Mouse (Mus musculus): ENCODE measurements around the gene Rack1. TPM values are rescaled to one million over a fixed set of nuclear protein-coding genes. Genes with fewer than 3 reads are reported as not detected.

Gene Rack1
- 1,103 and 1,120 TPM in 2 replicates for polyA plus RNA-seq (2012; rRNA removed)

DNA sequence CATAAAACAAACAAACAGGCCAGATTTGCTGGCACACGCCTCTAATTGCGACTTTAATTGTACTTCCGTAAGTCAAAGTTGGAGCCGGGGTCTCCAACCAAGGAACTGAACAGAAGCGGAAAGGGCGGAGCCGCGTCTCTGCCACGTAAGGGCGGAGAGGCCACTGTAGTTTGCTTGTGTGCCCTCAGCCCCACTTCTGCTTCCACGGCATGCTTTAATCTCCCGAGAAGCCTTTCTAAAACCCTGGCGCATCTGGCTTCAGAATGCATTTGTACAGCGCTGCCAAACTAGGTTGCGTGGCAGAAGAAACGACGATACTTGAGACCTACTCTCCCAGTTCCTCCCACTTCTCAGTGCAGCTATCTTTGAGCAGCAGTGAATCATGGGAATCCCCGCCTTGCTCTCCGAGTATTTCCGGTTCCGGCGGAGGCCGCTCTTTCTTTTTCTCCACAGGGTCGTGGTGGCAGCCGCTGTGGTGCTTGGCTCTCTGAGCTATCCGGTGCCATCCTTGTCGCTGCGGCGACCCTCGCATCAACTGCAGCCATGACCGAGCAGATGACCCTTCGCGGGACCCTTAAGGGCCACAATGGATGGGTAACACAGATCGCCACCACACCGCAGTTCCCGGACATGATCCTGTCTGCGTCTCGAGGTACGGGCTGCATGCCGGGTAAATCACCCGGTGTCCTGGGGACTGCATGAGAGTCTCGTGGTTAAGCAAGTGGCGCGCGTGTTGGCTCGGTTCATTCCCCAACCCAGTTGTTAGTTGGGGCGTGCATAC, at the start of gene Rack1:
Gene Rack1, plus strand, starts transcription at position 412 of the 781 bp plus-strand sequence.

DNA sequence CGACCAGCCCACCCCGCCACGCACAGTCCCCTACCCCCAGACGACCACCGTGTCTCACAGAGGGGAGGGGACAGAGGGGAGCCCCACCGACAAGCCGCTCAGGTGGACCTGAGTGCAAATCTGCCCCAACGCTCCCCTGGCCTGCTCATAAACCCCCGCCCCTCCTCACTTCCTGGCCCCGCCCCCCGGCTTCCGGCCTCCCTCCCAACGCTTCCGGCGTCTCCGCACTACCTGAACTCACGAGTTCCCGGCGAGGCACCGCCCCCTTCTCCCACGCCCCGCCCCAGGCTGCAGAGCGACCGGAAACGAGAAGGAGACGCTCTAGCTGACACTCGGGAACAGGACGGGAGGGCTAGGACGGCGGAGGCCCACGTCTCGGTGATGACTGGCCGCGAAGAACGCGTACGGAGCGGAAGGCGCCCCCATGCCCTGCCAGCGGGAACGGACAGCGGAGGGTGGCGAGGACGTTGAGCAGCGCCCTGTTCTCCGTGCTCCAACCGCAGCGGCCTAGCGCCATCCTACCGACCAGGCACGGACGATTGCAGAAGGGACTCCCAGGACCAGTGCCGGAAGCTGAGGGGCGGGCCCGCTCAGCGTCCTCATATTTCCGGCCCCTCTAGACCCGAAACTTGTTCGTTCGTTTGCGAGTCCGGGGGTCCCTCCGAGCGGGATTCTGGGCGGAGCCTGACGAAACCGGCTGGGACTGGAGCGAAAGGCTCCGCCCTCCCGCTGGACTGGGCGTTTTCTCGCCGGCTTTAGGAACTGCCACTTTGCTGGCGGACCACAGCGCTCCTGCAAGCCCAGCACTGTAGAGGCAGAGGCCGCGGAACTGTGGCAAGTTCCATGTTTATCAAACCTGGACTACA, 16.9 kb downstream of the Rack1 start, which contains the start of gene Trim41:
Gene Trim41, minus strand, starts transcription at position 554 of the 866 bp plus-strand sequence.

GRCm38 (mm10) chr11:48825979-48826751, 26.0 kb downstream of the Rack1 start, which contains the start of the genes Trim7 and Gm12184:
Gene Trim7 (plus strand): TSS chr11:48826140.
Gene Gm12184 (minus strand): TSS chr11:48826655.

Other genes starting within 250 kb of the Rack1 start
- gene Trim41, start 17.0 kb downstream of the Rack1 start, polyA plus RNA-seq (2012; rRNA removed) = 35.3 and 38.0 TPM in 2 replicates
- 6.5 and 7.1 TPM in 2 replicates for gene Trim7, start 25.8 kb downstream of the Rack1 start, polyA plus RNA-seq (2012; rRNA removed)
- gene Gm12184, start 26.3 kb downstream of the Rack1 start, polyA plus RNA-seq (2012; rRNA removed) = 23.2 and 25.2 TPM in 2 replicates
- gene Irgm1, start 71.4 kb downstream of the Rack1 start, polyA plus RNA-seq (2012; rRNA removed) = 3.9 and 5.6 TPM in 2 replicates
- 0.06 and 0.20 TPM in 2 replicates for gene Gm5431, start 101.9 kb downstream of the Rack1 start, polyA plus RNA-seq (2012; rRNA removed)
- 0.58 and 0.86 TPM in 2 replicates for gene Psme2b, start 145.9 kb downstream of the Rack1 start, polyA plus RNA-seq (2012; rRNA removed)
- gene Olfr56, start 178.6 kb downstream of the Rack1 start, polyA plus RNA-seq (2012; rRNA removed) = 0.03 and 0.04 TPM in 2 replicates
- gene 9930111J21Rik1, start 179.1 kb downstream of the Rack1 start, polyA plus RNA-seq (2012; rRNA removed) = 0.11 and 0.12 TPM in 2 replicates
- 0.04 TPM in 2 replicates for gene Gm12185, start 191.9 kb downstream of the Rack1 start, polyA plus RNA-seq (2012; rRNA removed)
- gene Tgtp1, start 193.8 kb downstream of the Rack1 start, polyA plus RNA-seq (2012; rRNA removed) = 0.17 and 0.27 TPM in 2 replicates

Data from central nervous system, embryonic 18 days (tissue).